Mouse (Mus musculus) mesoderm, embryonic 11.5 days (tissue): Measurements from ENCODE around the gene C1qtnf9.
A peak's percentile ranks its signal among the peaks of the same experiment; 100 is the strongest.

ENCODE experiments used
- DNase-seq: peaks from one replicate; pipeline ENCODE4 v3.0.0-alpha.2; 2012; ENCODE audit warnings: low read depth, low spot score

Gene C1qtnf9

DNA sequence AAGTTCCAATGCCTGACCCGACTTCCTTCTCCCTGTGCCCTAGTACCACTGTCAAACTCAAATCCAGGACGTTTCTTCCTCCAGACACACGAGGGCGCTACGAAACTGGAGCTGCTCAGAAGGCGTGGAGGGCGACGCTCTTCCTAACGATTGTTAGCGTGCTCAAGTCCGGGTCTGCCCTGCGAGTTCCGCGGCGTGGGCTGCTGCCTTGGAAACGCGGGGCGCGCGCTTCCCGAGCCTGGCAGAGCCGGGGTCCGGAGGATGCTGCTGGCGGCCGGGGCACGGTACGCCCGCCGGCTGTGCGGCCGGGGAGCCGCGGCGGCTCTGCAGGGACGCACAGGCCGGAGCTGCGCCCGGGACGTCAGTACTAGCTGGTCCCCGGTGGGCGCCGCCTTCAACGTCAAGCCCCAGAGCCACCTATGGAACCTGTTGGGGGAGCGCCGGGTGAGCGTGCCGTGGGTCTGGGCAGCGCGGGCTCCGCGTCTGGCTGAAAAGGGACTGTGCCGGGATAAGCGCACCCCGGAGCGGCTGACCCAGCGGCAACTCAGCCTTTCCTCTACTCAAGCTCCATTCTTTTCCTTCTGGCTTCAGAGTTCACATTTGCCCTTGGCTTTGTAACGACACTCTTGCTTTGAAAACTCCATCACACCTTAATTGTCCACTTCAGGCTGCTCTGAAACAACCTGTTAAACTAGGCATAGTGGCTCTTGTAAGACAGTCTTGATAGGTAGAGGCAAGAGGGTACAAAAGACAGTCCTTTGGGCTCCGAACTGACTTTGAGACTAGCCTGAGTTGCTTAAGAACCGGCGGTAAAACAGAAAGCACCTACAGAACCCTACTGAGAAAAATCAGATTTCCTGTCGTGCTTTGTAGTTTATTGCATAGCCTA is 16.7 kb downstream of the C1qtnf9 start, which contains the start of gene Mipep:
TSS of gene Mipep (plus strand) at position 147 of the 889 bp plus-strand sequence.
- DNase-seq: peak; percentile 95

DNA sequence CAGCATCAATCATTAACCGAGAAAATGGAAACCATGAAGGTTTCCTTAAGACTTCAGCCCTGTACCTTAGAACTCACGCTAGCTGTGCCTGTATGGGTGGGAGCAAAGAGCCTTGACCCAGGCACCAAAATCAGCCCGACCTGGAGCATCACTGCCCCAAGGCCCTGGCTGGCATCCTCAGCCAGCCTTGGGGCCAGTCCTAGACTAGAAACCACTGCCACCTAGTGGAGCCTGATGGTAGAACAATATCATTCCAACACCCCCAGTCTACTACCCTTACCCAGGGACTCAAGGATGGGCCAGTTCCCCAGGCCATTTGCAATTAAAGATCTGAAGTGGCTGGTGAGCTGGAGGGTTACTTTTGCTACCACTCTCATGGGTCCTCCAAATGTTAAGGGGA is 22.2 kb downstream of the C1qtnf9 start:
- peak; percentile 62 for DNase-seq

DNA sequence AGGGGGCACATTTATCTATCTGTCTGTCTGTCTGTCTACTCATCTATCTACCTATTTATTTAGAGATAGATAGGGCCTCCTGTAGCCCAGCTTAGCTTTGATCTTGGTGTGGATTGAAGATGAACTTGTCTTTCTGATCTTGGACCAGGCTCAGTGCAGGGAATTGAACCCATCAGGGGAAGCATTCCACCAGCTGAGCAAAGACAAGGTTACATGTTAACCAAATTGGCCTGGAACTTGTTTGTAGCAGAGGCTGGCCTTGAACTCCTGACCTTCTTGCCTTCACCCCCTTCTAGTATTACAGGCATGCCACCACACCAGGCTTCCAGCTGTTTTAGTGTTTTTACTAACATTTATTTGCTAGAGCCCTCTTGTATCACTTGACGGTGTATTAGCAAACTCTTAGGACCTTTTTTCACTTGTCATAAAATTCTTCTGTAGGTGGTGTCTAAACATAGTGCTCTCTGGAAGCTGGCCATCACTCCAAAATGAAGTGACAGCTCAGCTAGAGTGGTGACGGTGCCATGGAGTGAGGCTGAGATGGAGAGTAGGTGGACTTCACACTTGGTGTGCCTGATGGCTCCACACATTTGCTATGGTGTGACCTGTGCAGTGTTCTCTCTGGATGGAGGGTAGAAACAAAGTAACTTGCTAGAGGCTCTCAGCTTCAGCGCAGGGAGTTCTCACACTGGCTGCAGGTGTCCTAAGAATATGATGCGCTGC is 28.8 kb downstream of the C1qtnf9 start:
- no peak for DNase-seq

DNA sequence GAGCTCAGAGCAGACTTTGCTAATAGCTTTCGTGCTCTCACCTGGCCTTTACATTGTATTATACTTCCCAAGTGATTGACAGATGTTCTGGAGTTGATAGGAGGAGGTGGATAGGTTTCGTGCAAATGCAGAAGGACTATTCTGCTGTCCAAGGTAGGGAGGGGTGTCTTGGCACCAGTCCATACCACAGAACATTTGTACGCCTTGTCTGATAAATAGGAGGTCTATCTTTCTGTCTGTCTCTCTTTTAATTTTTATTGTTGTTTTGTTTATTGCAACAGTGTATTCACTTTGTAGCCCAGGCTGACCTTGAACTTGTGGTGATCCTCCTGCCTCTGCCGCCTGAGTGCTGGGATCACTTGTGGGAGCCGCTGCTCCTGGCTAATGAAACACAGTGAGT is 29.7 kb downstream of the C1qtnf9 start:
- no peak for DNase-seq

DNA sequence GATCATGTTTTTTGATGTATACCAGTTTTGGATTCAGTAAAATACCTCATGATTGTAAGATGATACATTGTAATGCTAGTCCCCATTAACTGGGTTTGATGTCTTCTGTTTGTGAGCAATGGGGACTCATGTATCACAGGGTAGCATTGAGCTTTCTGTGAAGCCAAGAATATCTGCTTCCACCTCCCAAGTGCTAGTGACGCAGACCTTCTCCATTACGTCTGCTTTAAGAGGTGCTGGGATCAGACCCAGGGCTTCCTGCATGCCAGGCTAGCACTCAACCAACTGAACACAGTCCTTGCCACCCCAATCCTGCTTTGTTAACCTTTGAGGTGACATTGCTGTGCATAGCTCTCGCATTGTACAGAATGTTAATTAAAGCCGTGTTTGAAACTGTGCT is 30.8 kb downstream of the C1qtnf9 start:
- DNase-seq: no peak

DNA sequence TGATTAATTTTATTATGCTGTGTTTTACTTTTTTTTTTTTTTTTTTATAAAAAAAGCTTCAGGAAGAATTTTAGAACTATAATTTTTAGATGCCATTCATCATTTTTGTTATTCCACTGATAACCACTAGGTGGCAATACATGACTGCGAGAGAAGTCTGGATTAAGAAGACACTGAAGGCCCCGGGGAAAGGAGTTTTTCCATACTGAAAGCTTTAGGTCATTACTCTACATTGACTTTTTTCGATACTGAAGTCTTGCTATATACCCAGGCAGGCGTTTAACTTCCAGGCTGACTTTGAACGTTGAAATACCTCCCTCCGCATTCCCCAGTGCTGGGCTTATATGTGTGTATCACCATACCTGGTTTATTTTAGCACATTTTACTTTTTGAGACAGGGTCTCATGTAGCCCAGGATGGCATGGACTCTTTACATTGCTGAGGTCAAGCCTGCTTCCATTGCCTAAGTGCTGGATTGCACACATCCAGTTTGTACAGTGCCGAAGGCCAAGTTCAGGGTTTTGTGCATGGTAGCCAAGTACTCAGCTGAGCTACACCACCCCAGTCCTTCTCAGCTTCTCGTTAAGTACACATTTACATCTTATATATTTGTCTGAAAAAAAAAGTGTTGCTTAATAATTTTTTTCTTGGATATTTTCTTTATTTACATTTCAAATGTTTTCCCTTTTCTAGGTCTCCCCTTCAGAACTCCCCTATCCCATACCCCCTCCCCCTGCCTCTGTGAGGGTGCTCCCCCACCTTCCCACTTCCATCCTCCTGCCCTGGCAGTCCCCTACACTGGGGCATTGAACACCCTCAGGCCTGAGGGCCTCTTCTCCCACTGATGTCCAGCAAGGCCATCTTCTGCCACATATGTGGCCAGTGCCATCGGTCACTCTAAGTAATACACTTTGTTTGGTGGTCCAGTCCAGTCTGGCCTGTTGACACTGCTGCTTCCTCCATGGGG is 32.1 kb downstream of the C1qtnf9 start:
- DNase-seq: peak; percentile 75

DNA sequence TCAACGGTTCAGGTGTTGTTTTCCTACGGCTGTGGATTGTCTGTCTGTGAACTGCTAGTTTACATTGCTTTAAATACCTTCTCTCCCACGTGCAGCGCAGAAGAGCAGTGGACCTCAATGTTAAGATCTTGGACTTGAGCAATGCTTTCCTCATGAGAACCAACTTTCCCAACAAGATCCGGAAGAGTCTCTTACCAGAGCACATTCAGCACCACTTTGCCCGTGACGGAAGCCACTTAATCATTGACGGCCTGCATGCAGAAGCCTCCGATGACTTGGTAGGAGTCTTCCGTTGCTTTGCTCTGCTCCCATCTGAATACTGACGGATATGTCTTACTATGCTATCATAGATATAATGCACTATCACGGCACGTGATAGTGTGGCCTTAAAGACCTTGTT is 34.1 kb downstream of the C1qtnf9 start:
- no peak for DNase-seq

DNA sequence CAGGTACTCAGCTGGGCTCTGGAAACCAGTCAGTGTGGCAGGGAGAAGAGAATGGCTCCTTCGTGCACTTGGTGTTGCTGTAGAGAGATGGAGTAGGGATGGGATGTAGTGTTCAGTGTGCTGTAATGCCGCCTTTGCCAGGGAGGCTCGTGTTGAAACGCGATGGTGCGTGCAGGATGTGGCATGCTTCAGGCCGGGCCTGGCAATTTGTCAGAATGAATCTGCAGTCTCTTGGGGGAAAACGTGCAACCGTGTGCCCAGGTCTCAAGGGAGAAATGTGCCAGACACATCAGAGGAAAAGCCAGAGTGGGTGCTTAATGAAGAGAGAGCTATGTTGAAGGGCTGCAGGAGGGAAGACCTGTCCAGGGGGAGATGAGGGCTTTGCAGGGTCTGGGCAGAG is 37.0 kb downstream of the C1qtnf9 start:
- DNase-seq: no peak

DNA sequence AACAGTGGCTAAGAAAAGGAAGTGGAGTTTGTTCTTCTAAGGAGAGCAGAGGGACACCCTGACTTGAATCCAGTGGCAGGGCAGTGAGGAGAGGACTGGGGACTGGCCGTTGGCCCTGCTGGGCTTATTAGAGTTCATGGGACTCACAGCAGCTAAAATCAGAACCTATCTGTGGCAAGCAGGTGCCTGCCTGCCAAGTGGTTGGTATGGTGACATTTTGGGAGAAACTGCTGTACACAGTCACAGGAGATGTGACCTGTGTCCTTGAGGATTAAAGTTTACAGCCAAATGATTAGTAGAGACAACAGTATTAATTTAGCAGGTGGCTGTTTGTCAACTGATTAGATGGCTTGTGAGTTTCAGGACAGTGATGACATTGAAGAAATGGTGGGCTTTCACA is 37.9 kb downstream of the C1qtnf9 start:
- no peak for DNase-seq

DNA sequence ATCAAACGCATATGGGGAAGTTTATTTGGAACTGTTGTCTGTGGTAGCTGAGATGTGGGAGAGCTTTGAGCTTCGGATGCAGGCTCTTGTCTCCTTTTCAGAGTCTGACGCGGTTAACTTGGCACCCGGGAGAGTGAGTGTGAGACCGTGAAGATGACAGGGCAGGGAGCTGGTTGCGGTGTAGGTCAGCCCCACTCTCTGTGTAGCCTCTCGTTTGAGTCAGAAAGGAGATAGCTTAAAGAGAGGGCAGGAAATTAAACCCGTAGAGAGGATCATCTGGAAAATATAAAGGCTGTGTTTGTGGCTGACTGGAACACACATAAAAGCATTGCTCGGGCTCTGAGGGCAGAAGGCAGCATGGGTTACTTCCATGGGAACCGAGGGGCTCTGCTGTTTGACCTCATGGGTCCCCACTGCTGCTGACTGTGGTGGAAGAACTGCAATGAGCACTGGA is 39.0 kb downstream of the C1qtnf9 start:
- DNase-seq: peak; percentile 54

DNA sequence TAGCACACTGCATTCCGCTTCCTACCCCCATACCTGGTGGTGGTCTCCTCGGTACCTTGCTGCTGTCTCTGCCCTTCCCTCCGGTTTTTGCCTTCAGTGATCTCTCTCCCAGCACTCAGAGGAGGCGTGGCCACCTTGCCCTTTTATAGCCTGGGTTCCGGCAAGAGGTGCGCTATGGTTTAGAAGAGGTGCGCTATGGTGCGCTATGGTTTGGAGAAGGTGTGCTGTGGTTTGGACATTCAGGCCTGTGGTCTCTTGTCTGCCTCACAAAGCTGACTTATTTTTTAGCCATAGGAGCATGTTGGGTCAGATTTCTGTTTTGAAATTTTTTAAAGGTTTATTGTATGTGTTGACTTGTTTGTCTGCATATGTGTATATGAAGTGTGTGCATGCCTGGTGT is 41.9 kb downstream of the C1qtnf9 start:
- DNase-seq: no peak

DNA sequence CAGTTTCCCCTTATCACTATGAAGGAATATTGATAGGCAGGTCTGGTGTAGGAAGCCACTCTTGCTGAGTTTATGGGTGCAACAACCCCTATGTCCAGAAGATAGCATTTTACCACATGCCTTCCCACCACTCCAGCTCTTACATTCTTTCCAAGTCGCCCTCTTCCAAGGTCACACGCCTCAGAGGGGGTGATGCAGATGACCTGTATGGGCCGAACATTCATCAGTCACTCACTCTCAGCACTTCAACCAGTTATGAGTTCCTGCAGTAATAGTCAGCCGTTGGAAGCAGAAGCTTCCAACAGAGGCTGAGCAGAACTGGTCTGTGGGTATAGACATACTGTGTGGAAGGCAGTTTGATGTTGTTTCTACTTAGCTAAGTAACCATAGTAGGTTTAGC is 43.6 kb downstream of the C1qtnf9 start:
- DNase-seq: no peak

DNA sequence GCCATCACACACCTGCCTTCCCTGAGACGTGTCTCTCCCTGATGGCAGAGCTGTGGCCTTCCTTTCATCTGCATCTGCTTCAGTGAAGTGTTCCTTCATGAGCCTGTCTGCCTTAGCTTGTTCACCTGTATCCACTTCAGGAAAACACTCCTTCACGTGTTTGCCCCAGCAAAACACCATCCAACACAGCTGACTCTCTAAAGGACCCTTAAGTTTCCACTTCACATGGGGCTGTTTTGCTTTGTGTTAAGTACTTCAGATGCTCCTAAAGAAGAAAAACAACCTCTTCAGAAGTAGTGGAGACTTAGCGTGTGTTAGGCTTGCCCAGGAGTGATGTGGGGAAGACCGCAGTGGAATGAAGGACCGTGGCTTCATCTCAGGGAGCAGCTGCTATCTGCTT is 47.2 kb downstream of the C1qtnf9 start:
- DNase-seq: no peak

DNA sequence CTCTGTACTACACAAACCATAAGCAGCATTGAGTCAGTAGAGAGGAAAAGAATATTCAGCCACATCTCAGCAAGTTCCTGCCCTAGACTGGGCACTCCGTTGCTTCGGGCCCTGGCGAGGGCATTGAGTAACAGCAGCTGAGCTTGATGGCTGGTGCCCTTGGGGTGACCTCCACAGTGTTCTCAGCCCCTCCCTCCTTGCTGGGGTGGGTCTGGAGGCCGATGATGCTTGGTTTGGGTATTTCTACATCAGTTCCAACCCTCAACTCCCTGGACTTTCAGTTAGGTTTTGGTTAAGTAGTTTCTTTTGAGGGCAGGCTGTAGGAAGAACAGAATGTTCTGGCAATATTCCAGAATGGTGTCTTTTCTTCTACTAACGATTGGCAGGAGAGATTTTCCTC is 50.1 kb downstream of the C1qtnf9 start:
- DNase-seq: no peak

DNA sequence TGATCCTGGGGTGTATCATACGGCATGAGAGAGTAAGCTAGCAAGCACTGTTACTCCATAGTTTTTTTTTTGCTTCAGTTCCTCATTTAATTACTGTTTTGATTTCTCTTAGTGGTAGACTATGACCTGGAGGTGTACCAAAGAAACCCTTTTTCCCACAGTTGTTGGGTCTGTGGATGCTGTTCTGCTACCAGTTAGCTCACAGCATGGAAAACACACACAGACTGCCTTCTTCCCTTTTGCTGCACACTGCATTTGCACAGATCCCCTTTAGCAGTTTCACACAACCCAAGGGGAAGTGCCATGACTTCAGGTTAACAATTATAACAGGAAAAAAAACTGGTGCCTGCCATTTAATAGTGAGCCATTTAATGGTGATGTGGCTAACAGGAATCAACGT is 62.2 kb downstream of the C1qtnf9 start:
- no peak for DNase-seq
